In the genomic region with DNA sequence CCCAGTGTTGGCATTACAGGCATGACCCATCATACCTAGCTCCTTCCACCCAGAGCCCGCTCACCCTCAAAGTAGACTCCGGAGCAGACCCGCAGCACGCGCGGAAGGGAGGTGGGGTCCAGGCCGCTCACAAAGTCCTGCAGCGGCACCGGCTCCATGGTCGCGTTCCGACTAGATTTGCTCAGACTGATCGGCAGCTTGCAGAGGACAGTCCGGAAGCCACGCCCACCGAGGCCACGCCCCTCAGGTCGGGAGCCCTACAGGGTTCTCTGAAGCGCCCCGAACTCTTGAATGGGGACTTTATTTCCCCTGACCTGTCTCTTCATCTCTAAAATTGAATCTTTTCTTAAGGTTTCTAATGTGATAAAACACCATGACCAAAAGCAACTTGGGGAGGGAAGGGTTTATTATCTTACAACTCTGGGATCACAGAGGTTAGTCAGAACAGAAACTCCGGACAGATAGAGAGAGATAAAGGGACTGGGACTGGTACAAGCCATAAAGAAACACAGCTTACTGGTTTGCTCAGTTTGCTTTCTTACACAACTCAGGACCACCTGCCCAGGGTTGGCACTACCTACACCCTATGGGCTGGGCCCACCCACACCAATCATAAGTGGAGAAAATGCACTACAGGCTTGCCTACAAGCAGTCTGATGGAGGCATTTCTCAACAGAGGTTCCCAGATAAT, we compare ENCODE assay signal across 8 mouse cellular contexts. TPM values are rescaled to one million over a fixed set of nuclear protein-coding genes. Genes with fewer than 3 reads are reported as not detected.
DNase-seq lines count a peak whose midpoint lies in the region; ATAC-seq and TF ChIP-seq lines count a peak whose summit lies in the region.

Themis2 (minus strand) TSS at position 192 of the 691 bp plus-strand sequence.

- peak within 1 kb of the TSS; percentile 66 for H3K9ac ChIP-seq in ES-E14 (ENCODE audit: insufficient read depth, low read depth, low read length, poor library complexity, severe bottlenecking)
- peak within 1 kb of the TSS; percentile 41; the same call in 1 of the 2 replicates for H3K9ac ChIP-seq in forebrain, embryonic 14.5 days (ENCODE audit: low read length)

- no peak within 1 kb of the TSS for H3K27ac ChIP-seq in ES-E14 (ENCODE audit: insufficient read depth, low read depth, low read length, poor library complexity, severe bottlenecking)
- H3K27ac ChIP-seq in bone marrow, adult 2 months (ENCODE audit: control insufficient read depth, insufficient read depth, low read depth, low read length, poor library complexity) = peak within 1 kb of the TSS; percentile 91
- no peak within 1 kb of the TSS for H3K27ac ChIP-seq in forebrain, embryonic 14.5 days (ENCODE audit: low read depth, low read length)
- H3K27ac ChIP-seq in layer of hippocampus, adult 2 months = no peak within 1 kb of the TSS

- in situ Hi-C loops in ES-E14 (cut with MboI; ENCODE audit: low sequenced_read_pairs in 2 of 2, unreplicated experiment in 2 of 2) = no loop called here

- no peak for ATAC-seq in forebrain, embryonic 14.5 days
- peak; percentile 58 for ATAC-seq in megakaryocyte, adult 5-6 weeks (ENCODE audit: poor library complexity, severe bottlenecking)

- H3K4me1 ChIP-seq in ES-E14 (ENCODE audit: control insufficient read depth in 2 of 2, insufficient read depth in 2 of 2, low read length in 2 of 2, poor library complexity in 1 of 2) = no peaks in the 10 kb centered on the region
- H3K4me1 ChIP-seq in bone marrow, adult 2 months (ENCODE audit: control insufficient read depth, insufficient read depth, low read length) = peaks cover 4% of the 10 kb centered on the region; the same call in 1 of the 2 replicates
- H3K4me1 ChIP-seq in forebrain, embryonic 14.5 days (ENCODE audit: control insufficient read depth, insufficient read depth, low read length) = peaks cover 6% of the 10 kb centered on the region; the same call in 1 of the 2 replicates

- TF ChIP-seq POLR2A in bone marrow, adult 2 months (IDR thresholded peaks at IDR 0.05; ENCODE audit: borderline replicate concordance, control insufficient read depth, low read depth, low read length) = peak; percentile 95

- no peak for TF ChIP-seq CTCF in bone marrow, adult 2 months (IDR thresholded peaks at IDR 0.05; ENCODE audit: control insufficient read depth, insufficient read depth, low read length)
- no peak for TF ChIP-seq CTCF in layer of hippocampus, adult 2 months (conservative IDR thresholded peaks at IDR 0.05)

- H3K9me3 ChIP-seq in ES-E14 (ENCODE audit: control insufficient read depth, insufficient read depth, low read depth, low read length) = no peaks in the 10 kb centered on the region
- H3K9me3 ChIP-seq in forebrain, embryonic 14.5 days (replicated peaks; ENCODE audit: control insufficient read depth, low read length) = no peaks in the 10 kb centered on the region

- H3K4me2 ChIP-seq in forebrain, embryonic 14.5 days (ENCODE audit: low read length) = peak within 1 kb of the TSS; percentile 44

- peak within 1 kb of the TSS; percentile 74 to 77 for H3K4me3 ChIP-seq in ES-E14 (ENCODE audit: insufficient read depth in 1 of 2, low read depth in 1 of 2, low read length in 2 of 2, poor library complexity in 1 of 2, severe bottlenecking in 1 of 2)
- peak within 1 kb of the TSS; percentile 84 for H3K4me3 ChIP-seq in bone marrow, adult 2 months (replicated peaks; ENCODE audit: control insufficient read depth, low read depth, low read length)
- H3K4me3 ChIP-seq in forebrain, embryonic 14.5 days (ENCODE audit: low read depth, low read length) = no peak within 1 kb of the TSS
- H3K4me3 ChIP-seq in layer of hippocampus, adult 2 months = peak within 1 kb of the TSS; percentile 33; the same call in 1 of the 2 replicates

- peaks cover 9% of the 10 kb centered on the region; the same call in 1 of the 2 replicates for H3K27me3 ChIP-seq in forebrain, embryonic 14.5 days (replicated peaks; ENCODE audit: control insufficient read depth, insufficient read depth, low read length)

- no peaks in the 10 kb centered on the region for H3K36me3 ChIP-seq in ES-E14 (ENCODE audit: control insufficient read depth, insufficient read depth, low read length, poor library complexity, severe bottlenecking)
- no peaks in the 10 kb centered on the region for H3K36me3 ChIP-seq in forebrain, embryonic 14.5 days (ENCODE audit: control insufficient read depth, insufficient read depth, low read length)

- WGBS in bone marrow, adult 2 months = 1% methylated on average over 21 of the region's 21 CpGs
- WGBS in forebrain, embryonic 14.5 days = 4% methylated on average over 21 of the region's 21 CpGs

- peak; percentile 77 for DNase-seq in ES-E14 (ENCODE audit: low read depth, low spot score)
- peak; percentile 51 for DNase-seq in forebrain, embryonic 14.5 days (ENCODE audit: low spot score)
- peak; percentile 81 for DNase-seq in heart, postnatal 4 days
- DNase-seq in layer of hippocampus, adult 2 months (ENCODE audit: low spot score in 2 of 2) = peak in 1 of 2 experiments; percentile 34
- peak; percentile 8 for DNase-seq in retina, postnatal 7 days (ENCODE audit: low read depth, low spot score)
- peak; percentile 52 to 78 for DNase-seq in urinary bladder, postnatal 36 days (ENCODE audit: low spot score in 2 of 2)

TF ChIP-seq in ES-E14, 5 proteins besides CTCF, POLR2A, EP300 and RAD21:
- TF ChIP-seq HCFC1 (IDR thresholded peaks at IDR 0.05; ENCODE audit: borderline replicate concordance, insufficient read depth, low read length) (no peak), ZC3H11A (IDR thresholded peaks at IDR 0.05; ENCODE audit: borderline replicate concordance, low read depth, low read length) (no peak), CHD2 (IDR thresholded peaks at IDR 0.05; ENCODE audit: low read depth, low read length) (no peak), ZNF384 (IDR thresholded peaks at IDR 0.05; ENCODE audit: low read depth, low read length) (no peak), MAFK (IDR thresholded peaks at IDR 0.05; ENCODE audit: insufficient read depth, low read depth, low read length) (no peak)
TF ChIP-seq in ES-E14: peak in this region for 0.

RNA-seq across cellular contexts. Expression of gene Themis2, which starts in this region (rescaled TPM):
- total RNA-seq in ES-E14 (2012; rRNA removed) = 1.1 and 1.3 TPM in 2 replicates
- 10.5 and 22.4 TPM in 2 replicates for polyA plus RNA-seq in bone marrow, adult 2 months (2011; ENCODE audit: insufficient read depth, insufficient read length, low replicate concordance, missing spikeins)
- polyA plus RNA-seq in forebrain, embryonic 14.5 days (2014; fragmentation: Nextera tagmentation; extraction: Ambion mirVana) = 0.42 and 0.45 TPM in 2 replicates
- total RNA-seq in heart, postnatal 4 days (2021) = 1 to 10 TPM; 2.9 to 3.4 TPM
- under 1 TPM; 0.54 to 0.77 TPM for total RNA-seq in layer of hippocampus, adult 2 months (2021)
- 129 and 136 TPM in 2 replicates for total RNA-seq in megakaryocyte, adult 5-6 weeks (2015)
- total RNA-seq in megakaryocyte, adult 5-6 weeks (2017) = 84.4 and 95.0 TPM in 2 replicates

Comparison
In these comparisons a context has a peak if more than half of its experiments do, and no peak if none do; other contexts are left out.
1. RNA of gene Themis2 (total RNA-seq): 84.4 to 136 TPM in megakaryocyte, adult 5-6 weeks; 2.9 to 3.4 TPM in heart, postnatal 4 days, 1.1 to 1.3 TPM in ES-E14 and 0.54 to 0.77 TPM in layer of hippocampus, adult 2 months; every median in the first group is over 10 times any median in the second.
2. Peak in DNase-seq, H3K9ac ChIP-seq and H3K4me2 ChIP-seq in forebrain, embryonic 14.5 days; RNA of the gene not detected or under 1 TPM.